Mouse (Mus musculus) yolk sac, embryonic 10.5 days (tissue): Measurements from ENCODE around the gene Coro7.
A peak's percentile ranks its signal among the peaks of the same experiment; 100 is the strongest.

Source experiments
- DNase-seq: peaks from one replicate; pipeline ENCODE4 v3.0.0-alpha.2; 2017; ENCODE audit warnings: low spot score

The Coro7 gene

GRCm38 (mm10) chr16:4648416-4649023 is 31.1 kb downstream of the Coro7 start:
- DNase-seq, result no peak

- no peak for DNase-seq
Observed at GRCm38 (mm10) chr16:4647651-4648141, 31.9 kb downstream of the Coro7 start.

- DNase-seq, result no peak
Observed at GRCm38 (mm10) chr16:4646831-4647230, 32.7 kb downstream of the Coro7 start.

- no peak for DNase-seq
Observed at GRCm38 (mm10) chr16:4645867-4646266, 33.7 kb downstream of the Coro7 start.

GRCm38 (mm10) chr16:4643670-4644419 is 35.7 kb downstream of the Coro7 start:
- no peak for DNase-seq

GRCm38 (mm10) chr16:4642937-4643336 is 36.6 kb downstream of the Coro7 start:
- DNase-seq, result no peak

GRCm38 (mm10) chr16:4642190-4642589 is 37.4 kb downstream of the Coro7 start:
- peak; percentile 80 for DNase-seq

GRCm38 (mm10) chr16:4641119-4641838 is 38.3 kb downstream of the Coro7 start:
- peak; percentile 56 for DNase-seq

GRCm38 (mm10) chr16:4640267-4641005 is 39.1 kb downstream of the Coro7 start:
- DNase-seq, result peak; percentile 59

GRCm38 (mm10) chr16:4639831-4640237 is 39.7 kb downstream of the Coro7 start, which contains the start of the genes Vasn and Dnaja3:
TSS of gene Vasn (plus strand) at chr16:4639941.
TSS of gene Dnaja3 (plus strand) at chr16:4639989.
- peak; percentile 91 for DNase-seq

GRCm38 (mm10) chr16:4638891-4639390 is 40.6 kb downstream of the Coro7 start:
- no peak for DNase-seq

- DNase-seq, result no peak
Observed at GRCm38 (mm10) chr16:4635760-4636159, 43.8 kb downstream of the Coro7 start.

- DNase-seq, result no peak
Observed at GRCm38 (mm10) chr16:4634681-4635080, 44.9 kb downstream of the Coro7 start.

GRCm38 (mm10) chr16:4633661-4634060 is 45.9 kb downstream of the Coro7 start:
- DNase-seq, result no peak

- DNase-seq, result no peak
Observed at GRCm38 (mm10) chr16:4632050-4632449, 47.5 kb downstream of the Coro7 start.

GRCm38 (mm10) chr16:4629950-4630349 is 49.6 kb downstream of the Coro7 start:
- DNase-seq, result peak; percentile 70

- no peak for DNase-seq
Observed at GRCm38 (mm10) chr16:4628898-4629419, 50.6 kb downstream of the Coro7 start.

- no peak for DNase-seq
Observed at GRCm38 (mm10) chr16:4627105-4627504, 52.5 kb downstream of the Coro7 start.

- peak; percentile 89 for DNase-seq
Observed at GRCm38 (mm10) chr16:4624481-4625110, 55.0 kb downstream of the Coro7 start, which contains the start of gene Pam16. TSS of gene Pam16 (minus strand) at chr16:4624988.

- DNase-seq, result no peak
Observed at GRCm38 (mm10) chr16:4624074-4624473, 55.5 kb downstream of the Coro7 start.

GRCm38 (mm10) chr16:4616829-4617228 is 62.7 kb downstream of the Coro7 start:
- DNase-seq, result no peak
